Mouse (Mus musculus): ENCODE results near the gene Snx33.

GRCm38 (mm10) chr9:56950414-56951400 is 22.5 kb upstream of the Snx33 start, which contains the start of gene Snupn:
- TF ChIP-seq CTCF (IDR thresholded peaks at IDR 0.05; ENCODE audit: low read depth) = no peak
- no peak for TF ChIP-seq EP300 (IDR thresholded peaks at IDR 0.05; ENCODE audit: low read depth)
